ENCODE assay signal across 26 mouse cellular contexts in genomic region chr3:51000938-51001337, GRCm38 (mm10).
DNase-seq lines count a peak whose midpoint lies in the region; ATAC-seq and TF ChIP-seq lines count a peak whose summit lies in the region.
"Had no signal": no experiment of that assay in that cellular context is flagged by ENCODE, and none has a peak within 500 bp of the region (broad histone marks: within the 10 kb centered on the region; RNA-seq: fewer than 3 reads in every experiment).

No protein-coding gene starts in this region.

- H3K4me1 ChIP-seq in forebrain, embryonic 15.5 days: peaks cover 20% of the 10 kb centered on the region
- peaks cover 4% of the 10 kb centered on the region; the same call in 1 of the 2 replicates for H3K4me1 ChIP-seq in forebrain, embryonic 11.5 days (replicated peaks; ENCODE audit: control insufficient read depth, insufficient read depth, low read length)
- H3K4me1 ChIP-seq in lung, postnatal 0 days (ENCODE audit: insufficient read depth, low read depth, low read length): peaks cover 3% of the 10 kb centered on the region; the same call in 1 of the 2 replicates
- no peaks in the 10 kb centered on the region for H3K4me1 ChIP-seq in lung, adult 2 months (ENCODE audit: control insufficient read depth, insufficient read depth, low read length)
- H3K4me1 ChIP-seq in forebrain, postnatal 0 days (ENCODE audit: insufficient read depth): no peaks in the 10 kb centered on the region
- H3K4me1 ChIP-seq: embryonic facial prominence, embryonic 15.5 days; heart, embryonic 13.5 days had no signal

- H3K9ac ChIP-seq in forebrain, embryonic 15.5 days (replicated peaks): no peak overlapping the region
- no peak overlapping the region for H3K9ac ChIP-seq in forebrain, embryonic 11.5 days (ENCODE audit: low read length)
- H3K9ac ChIP-seq in lung, postnatal 0 days (replicated peaks; ENCODE audit: low read depth): no peak overlapping the region
- no peak overlapping the region for H3K9ac ChIP-seq in forebrain, postnatal 0 days
- H3K9ac ChIP-seq: embryonic facial prominence, embryonic 12.5 days; embryonic facial prominence, embryonic 15.5 days; heart, embryonic 13.5 days; hindbrain, embryonic 14.5 days had no signal

- H3K36me3 ChIP-seq in forebrain, embryonic 15.5 days: no peaks in the 10 kb centered on the region
- no peaks in the 10 kb centered on the region for H3K36me3 ChIP-seq in forebrain, embryonic 11.5 days (ENCODE audit: control insufficient read depth, insufficient read depth, low read length)
- H3K36me3 ChIP-seq in lung, postnatal 0 days (ENCODE audit: insufficient read depth, low read length): no peaks in the 10 kb centered on the region
- H3K36me3 ChIP-seq in forebrain, postnatal 0 days (ENCODE audit: insufficient read depth): no peaks in the 10 kb centered on the region
- H3K36me3 ChIP-seq: embryonic facial prominence, embryonic 12.5 days; embryonic facial prominence, embryonic 15.5 days; heart, embryonic 10.5 days; heart, embryonic 13.5 days had no signal

- no peak for TF ChIP-seq EP300 in lung, postnatal 0 days (IDR thresholded peaks at IDR 0.05)

- H3K27ac ChIP-seq in forebrain, embryonic 15.5 days (replicated peaks): peak overlapping the region; percentile 50
- no peak overlapping the region for H3K27ac ChIP-seq in forebrain, embryonic 11.5 days (ENCODE audit: low read depth, low read length)
- no peak overlapping the region for H3K27ac ChIP-seq in lung, postnatal 0 days (ENCODE audit: low read length)
- H3K27ac ChIP-seq in forebrain, postnatal 0 days (ENCODE audit: low read depth, low read length): no peak overlapping the region
- H3K27ac ChIP-seq: embryonic facial prominence, embryonic 12.5 days; embryonic facial prominence, embryonic 15.5 days; heart, adult 2 months; heart, embryonic 10.5 days; heart, embryonic 13.5 days; hindbrain, embryonic 14.5 days; hindbrain, postnatal 0 days had no signal

- TF ChIP-seq POLR2A in lung, adult 2 months (IDR thresholded peaks at IDR 0.05; ENCODE audit: borderline replicate concordance, extremely low read depth, low read depth, low read length): no peak

- H3K4me3 ChIP-seq in forebrain, embryonic 15.5 days: no peak overlapping the region
- H3K4me3 ChIP-seq in forebrain, embryonic 11.5 days (ENCODE audit: low read depth, low read length): no peak overlapping the region
- H3K4me3 ChIP-seq in lung, postnatal 0 days (ENCODE audit: low read depth, low read length): no peak overlapping the region
- no peak overlapping the region for H3K4me3 ChIP-seq in lung, adult 2 months (replicated peaks; ENCODE audit: extremely low read depth, low read depth, low read length)
- H3K4me3 ChIP-seq in forebrain, postnatal 0 days (ENCODE audit: low read depth, low read length): no peak overlapping the region
- H3K4me3 ChIP-seq: embryonic facial prominence, embryonic 12.5 days; embryonic facial prominence, embryonic 15.5 days; heart, adult 2 months; heart, embryonic 10.5 days; heart, embryonic 13.5 days had no signal

- WGBS in forebrain, embryonic 15.5 days: 77% methylated on average over 7 of the region's 7 CpGs
- WGBS in forebrain, embryonic 11.5 days: 92% methylated on average over 7 of the region's 7 CpGs
- WGBS in lung, postnatal 0 days: 77% methylated on average over 7 of the region's 7 CpGs
- 89% methylated on average over 7 of the region's 7 CpGs for WGBS in lung, adult 2 months
- WGBS in forebrain, postnatal 0 days: 74% methylated on average over 7 of the region's 7 CpGs

- no peak for DNase-seq in forebrain, embryonic 11.5 days (ENCODE audit: low spot score)
- DNase-seq in lung, postnatal 0 days (ENCODE audit: low spot score): peak; percentile 21
- DNase-seq in lung, adult 2 months: no peak
- peak; percentile 55 for DNase-seq in forebrain, postnatal 0 days
- no peak for DNase-seq in c-Kit-positive CD71-positive TER-119-positive erythroid progenitor cells, embryonic 14.5 days (ENCODE audit: low spot score)
- DNase-seq: adrenal gland, adult 2 months; adrenal gland, postnatal 25 days; cerebellum, adult 11 months; cerebellum, adult 2 months; cerebellum, adult 9-11 months; cerebellum, postnatal 25 days; gastrocnemius, postnatal 10 days; gastrocnemius, postnatal 36 days; heart, adult 2 months; heart, postnatal 14 days; heart, postnatal 4 days had no signal

- H3K27me3 ChIP-seq in forebrain, embryonic 15.5 days: no peaks in the 10 kb centered on the region
- no peaks in the 10 kb centered on the region for H3K27me3 ChIP-seq in forebrain, embryonic 11.5 days (ENCODE audit: control insufficient read depth, insufficient read depth, low read length)
- no peaks in the 10 kb centered on the region for H3K27me3 ChIP-seq in lung, postnatal 0 days (replicated peaks; ENCODE audit: insufficient read depth, low read length)
- H3K27me3 ChIP-seq in forebrain, postnatal 0 days (ENCODE audit: insufficient read depth, low read length): no peaks in the 10 kb centered on the region
- H3K27me3 ChIP-seq: embryonic facial prominence, embryonic 12.5 days; embryonic facial prominence, embryonic 15.5 days; heart, embryonic 13.5 days had no signal

- H3K9me3 ChIP-seq in forebrain, embryonic 15.5 days: no peaks in the 10 kb centered on the region
- no peaks in the 10 kb centered on the region for H3K9me3 ChIP-seq in forebrain, embryonic 11.5 days (ENCODE audit: control insufficient read depth, low read length)
- H3K9me3 ChIP-seq in lung, postnatal 0 days (ENCODE audit: low read length): no peaks in the 10 kb centered on the region
- no peaks in the 10 kb centered on the region for H3K9me3 ChIP-seq in forebrain, postnatal 0 days (ENCODE audit: low read length)
- H3K9me3 ChIP-seq: embryonic facial prominence, embryonic 12.5 days; embryonic facial prominence, embryonic 15.5 days; heart, embryonic 10.5 days; heart, embryonic 13.5 days had no signal

- TF ChIP-seq CTCF in lung, postnatal 0 days (IDR thresholded peaks at IDR 0.05): no peak
- no peak for TF ChIP-seq CTCF in lung, adult 2 months (IDR thresholded peaks at IDR 0.05; ENCODE audit: insufficient read depth, low read length)
- no peak for TF ChIP-seq CTCF in forebrain, postnatal 0 days (IDR thresholded peaks at IDR 0.05; ENCODE audit: low read depth)

- no peak; the same call in 1 of the 2 replicates for ATAC-seq in forebrain, embryonic 15.5 days (replicated peaks)
- ATAC-seq in forebrain, embryonic 11.5 days (replicated peaks; ENCODE audit: low FRiP score): no peak
- ATAC-seq in lung, postnatal 0 days: no peak
- peak; percentile 80 for ATAC-seq in forebrain, postnatal 0 days
- ATAC-seq: CD4-positive, CD25-positive, alpha-beta regulatory T cell, adult 4 months; hindbrain, postnatal 0 days; inflammation-experienced regulatory T-cells, adult 6 months; intestine, embryonic 16.5 days had no signal

- no peak overlapping the region for H3K4me2 ChIP-seq in forebrain, embryonic 15.5 days (replicated peaks)
- no peak overlapping the region for H3K4me2 ChIP-seq in forebrain, embryonic 11.5 days (ENCODE audit: low read depth, low read length, severe bottlenecking)
- no peak overlapping the region for H3K4me2 ChIP-seq in lung, postnatal 0 days (replicated peaks; ENCODE audit: low read depth, low read length)
- no peak overlapping the region for H3K4me2 ChIP-seq in forebrain, postnatal 0 days (ENCODE audit: low read depth)
- H3K4me2 ChIP-seq: embryonic facial prominence, embryonic 12.5 days; embryonic facial prominence, embryonic 15.5 days; heart, embryonic 13.5 days; hindbrain, embryonic 14.5 days had no signal

Comparison
In these comparisons a context has a peak if more than half of its experiments do, and no peak if none do; other contexts are left out.
1. DNase-seq: peak in lung, postnatal 0 days (single experiment) and forebrain, postnatal 0 days (single experiment); none in forebrain, embryonic 11.5 days (single experiment), lung, adult 2 months (single experiment) and c-Kit-positive CD71-positive TER-119-positive erythroid progenitor cells, embryonic 14.5 days (single experiment).